In genomic region chr19:42271182-42271581, GRCm38 (mm10) we compare ENCODE assay signal across 17 mouse cellular contexts. TPM values are rescaled to one million over a fixed set of nuclear protein-coding genes. Genes with fewer than 3 reads are reported as not detected.
"Had no signal": no experiment of that assay in that cellular context is flagged by ENCODE, and none has a peak within 500 bp of the region (broad histone marks: within the 10 kb centered on the region; RNA-seq: fewer than 3 reads in every experiment).

No protein-coding gene starts in this region.

- H3K9me3 ChIP-seq: lung, embryonic 15.5 days; megakaryocyte, embryonic 14.5 days; midbrain, embryonic 13.5 days; midbrain, embryonic 15.5 days; neural tube, embryonic 12.5 days had no signal

- H3K36me3 ChIP-seq: lung, embryonic 15.5 days; midbrain, embryonic 15.5 days had no signal

- H3K9ac ChIP-seq: liver, postnatal 0 days; lung, embryonic 15.5 days; midbrain, embryonic 13.5 days; midbrain, embryonic 15.5 days; neural tube, embryonic 12.5 days had no signal

- H3K4me1 ChIP-seq: lung, embryonic 15.5 days had no signal

- H3K4me3 ChIP-seq: lung, embryonic 15.5 days; megakaryocyte, embryonic 14.5 days; midbrain, embryonic 13.5 days; midbrain, embryonic 15.5 days; neural tube, embryonic 12.5 days had no signal

- DNase-seq: liver, postnatal 0 days; lung, adult 2 months; lung, postnatal 4 days; right cerebral cortex, postnatal 14 days; thymus, adult 18-20 months; thymus, postnatal 14 days; thymus, postnatal 36 days had no signal

- H3K27ac ChIP-seq: lung, embryonic 15.5 days; midbrain, embryonic 13.5 days; midbrain, embryonic 15.5 days; neural tube, embryonic 12.5 days had no signal

- H3K27me3 ChIP-seq: midbrain, embryonic 15.5 days had no signal

- ATAC-seq: liver, postnatal 0 days; lung, postnatal 0 days; midbrain, embryonic 13.5 days had no signal

- H3K4me2 ChIP-seq: lung, embryonic 15.5 days; midbrain, embryonic 11.5 days; midbrain, embryonic 13.5 days; midbrain, embryonic 15.5 days; neural tube, embryonic 12.5 days had no signal

RNA-seq across cellular contexts. Expression of gene Golga7b, which starts 23.8 kb away (rescaled TPM):
- total RNA-seq: monocyte, adult 5-6 weeks; neutrophil, adult 5-6 weeks had no signal
- polyA plus RNA-seq: liver, postnatal 0 days; lung, postnatal 0 days; spleen, adult 2 months had no signal
